Mouse (Mus musculus): ENCODE results near the gene Mst1r.

Mst1r gene

DNA sequence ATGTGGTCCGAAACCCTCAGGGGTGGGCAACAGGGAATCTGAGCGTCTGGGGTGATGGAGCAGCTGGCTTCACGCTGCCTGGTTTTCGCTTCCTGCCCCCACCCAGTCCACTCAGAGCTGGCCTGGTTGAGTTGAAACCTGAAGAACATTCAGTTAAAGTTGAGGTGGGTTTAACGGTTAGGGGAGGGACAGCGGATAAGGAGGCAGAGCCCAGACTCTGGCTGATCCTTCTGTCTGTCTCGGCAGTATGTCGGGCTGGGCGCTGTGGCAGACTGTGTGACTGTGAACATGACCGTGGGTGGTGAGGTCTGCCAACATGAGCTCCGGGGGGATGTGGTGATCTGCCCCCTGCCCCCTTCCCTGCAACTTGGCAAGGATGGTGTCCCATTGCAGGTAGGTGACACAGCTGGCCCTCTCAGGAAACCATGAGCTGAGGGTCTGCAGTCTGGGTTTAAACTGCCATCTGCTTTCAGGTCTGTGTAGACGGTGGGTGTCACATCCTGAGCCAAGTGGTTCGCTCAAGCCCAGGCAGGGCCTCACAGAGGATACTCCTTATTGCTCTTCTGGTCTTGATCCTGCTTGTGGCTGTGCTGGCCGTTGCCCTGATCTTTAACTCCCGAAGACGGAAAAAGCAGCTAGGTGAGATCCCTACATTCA, 8.2 kb downstream of the Mst1r start:
- DNase-seq (ENCODE audit: low spot score), result no peak

DNA sequence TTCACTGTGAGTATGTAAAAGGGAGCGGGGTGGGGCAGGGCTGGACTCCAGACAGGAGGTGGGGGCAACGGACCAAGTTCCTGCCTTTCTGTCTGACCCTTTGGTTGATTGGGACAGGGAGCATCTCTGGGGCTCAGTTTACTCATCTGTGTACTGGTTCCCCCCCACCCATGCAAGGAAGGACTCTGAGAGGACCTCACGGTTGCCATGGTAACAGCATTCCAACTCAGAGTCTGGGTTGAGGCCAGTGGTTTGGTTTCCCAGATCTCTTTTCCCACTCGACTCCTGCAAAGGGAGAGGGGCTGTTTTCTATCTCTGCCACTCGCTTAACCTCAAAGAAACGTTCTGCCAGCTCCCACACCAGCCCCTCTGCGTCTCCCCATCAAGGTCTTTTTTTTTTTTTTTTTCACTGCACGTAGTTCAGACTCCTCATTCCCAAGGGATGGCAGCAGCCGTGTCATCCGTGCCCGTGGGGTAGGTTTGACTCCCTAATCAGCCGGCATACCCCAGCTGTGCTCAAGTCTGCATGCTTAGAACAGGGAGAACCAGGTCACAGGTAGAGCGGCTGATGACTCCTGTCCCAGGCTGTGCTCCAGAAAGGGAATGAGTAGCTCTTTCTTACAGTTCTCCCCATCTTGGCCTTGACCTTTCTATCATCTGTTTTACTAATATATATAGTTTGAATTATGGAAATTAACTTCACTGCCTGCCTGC, 11.4 kb downstream of the Mst1r start:
- no peak for DNase-seq (ENCODE audit: low spot score)

DNA sequence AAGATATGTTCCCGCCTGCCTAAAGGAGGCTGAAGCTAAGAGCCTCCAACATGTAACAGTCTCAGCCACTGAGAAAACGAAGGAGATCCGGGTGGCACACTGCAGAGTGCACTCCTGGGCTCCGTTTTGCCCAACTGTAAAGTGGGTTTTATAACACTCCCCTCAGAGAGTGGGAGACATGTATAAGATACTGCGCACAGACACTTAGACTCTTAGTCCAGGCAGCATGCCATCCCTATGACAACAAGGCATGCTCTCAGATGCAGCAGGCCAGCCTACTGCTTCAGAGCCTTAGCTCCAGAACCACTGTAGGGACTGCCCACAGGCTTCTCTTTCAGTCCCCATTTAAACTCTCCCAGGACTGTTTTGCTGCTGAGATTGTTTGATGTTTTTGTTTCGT, 12.2 kb downstream of the Mst1r start:
- DNase-seq (ENCODE audit: low spot score), result no peak

GRCm38 (mm10) chr9:107919441-107919840, 12.8 kb downstream of the Mst1r start:
- no peak for DNase-seq (ENCODE audit: low spot score)

DNA sequence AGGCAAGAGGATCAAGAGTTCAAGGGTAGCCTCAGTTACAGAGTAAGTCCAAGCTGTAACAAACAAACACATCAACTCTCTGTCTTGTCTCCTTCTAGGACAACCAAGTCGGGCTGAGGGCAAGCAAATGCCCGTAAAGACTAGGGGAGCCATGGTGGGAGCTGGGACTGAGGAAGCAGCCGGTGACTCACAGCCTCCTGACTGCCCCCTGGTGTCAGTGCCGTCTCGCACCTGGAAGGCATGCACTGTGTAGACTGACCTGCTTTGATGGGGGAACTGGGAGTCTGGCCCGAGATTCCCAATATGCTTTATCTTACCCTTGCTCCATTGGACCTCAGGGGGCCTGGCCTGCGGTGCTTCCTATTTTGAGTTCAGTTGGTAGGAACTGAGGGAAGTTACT, 16.3 kb downstream of the Mst1r start:
- no peak for DNase-seq (ENCODE audit: low spot score)

- DNase-seq (ENCODE audit: low spot score), result no peak
Observed at GRCm38 (mm10) chr9:107923956-107924355, 17.3 kb downstream of the Mst1r start.

GRCm38 (mm10) chr9:107925251-107925650, 18.6 kb downstream of the Mst1r start:
- no peak for DNase-seq (ENCODE audit: low spot score)

DNA sequence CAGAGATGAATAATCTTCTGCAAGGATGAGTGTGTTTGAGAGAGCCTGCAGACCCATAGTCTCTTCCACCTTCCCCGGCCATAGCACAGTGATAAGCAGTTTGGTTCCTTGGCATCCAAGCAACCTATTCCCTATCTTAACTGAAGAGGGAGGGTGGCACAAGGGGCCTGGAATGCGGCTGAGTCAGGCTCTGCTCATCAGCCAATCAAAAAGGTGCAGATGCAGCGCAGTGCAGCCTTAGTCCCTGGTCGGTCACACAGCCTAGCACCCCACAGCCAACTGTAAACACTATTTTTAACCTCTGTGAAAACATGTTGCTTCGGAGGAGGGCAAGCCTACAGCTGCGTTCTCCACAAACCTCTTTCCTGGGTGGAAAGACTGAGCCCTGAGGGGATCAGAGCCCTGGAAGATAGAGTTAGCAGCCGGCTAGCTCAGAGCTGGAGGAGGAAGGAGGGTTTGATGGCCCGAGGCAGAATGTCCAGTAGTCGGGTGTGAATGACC, 20.3 kb downstream of the Mst1r start:
- DNase-seq (ENCODE audit: low spot score), result no peak

- no peak for DNase-seq (ENCODE audit: low spot score)
Observed at GRCm38 (mm10) chr9:107927749-107928148, 21.1 kb downstream of the Mst1r start.

GRCm38 (mm10) chr9:107928169-107928568, 21.5 kb downstream of the Mst1r start, which contains the start of gene Actl11:
Gene Actl11, plus strand, starts transcription at chr9:107928469.
- no peak for DNase-seq (ENCODE audit: low spot score)

- no peak for DNase-seq (ENCODE audit: low spot score)
Observed at GRCm38 (mm10) chr9:107932221-107932620, 25.5 kb downstream of the Mst1r start.

DNA sequence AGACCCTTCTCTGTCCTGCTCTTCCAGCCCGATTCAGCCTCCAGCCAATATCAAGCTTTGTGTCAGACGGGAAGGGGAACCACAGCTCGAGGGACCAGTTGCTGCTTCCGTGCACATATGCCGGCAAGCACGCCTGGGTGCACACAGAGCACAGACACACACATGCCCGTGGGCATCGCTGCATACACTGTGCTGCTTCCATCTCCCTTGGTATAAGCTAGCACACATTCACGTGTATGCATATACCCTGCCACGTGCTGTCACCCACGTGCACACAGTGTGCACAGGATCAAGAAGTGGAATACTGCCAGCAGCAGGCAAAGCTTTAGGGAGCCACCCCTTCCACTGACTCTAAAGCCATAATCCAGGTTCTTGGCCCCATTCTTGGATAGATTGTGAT, 27.5 kb downstream of the Mst1r start:
- DNase-seq (ENCODE audit: low spot score), result no peak

GRCm38 (mm10) chr9:107935374-107935773, 28.7 kb downstream of the Mst1r start, which contains the start of gene Camkv:
Gene Camkv, plus strand, starts transcription at chr9:107935674.
- no peak for DNase-seq (ENCODE audit: low spot score)

DNA sequence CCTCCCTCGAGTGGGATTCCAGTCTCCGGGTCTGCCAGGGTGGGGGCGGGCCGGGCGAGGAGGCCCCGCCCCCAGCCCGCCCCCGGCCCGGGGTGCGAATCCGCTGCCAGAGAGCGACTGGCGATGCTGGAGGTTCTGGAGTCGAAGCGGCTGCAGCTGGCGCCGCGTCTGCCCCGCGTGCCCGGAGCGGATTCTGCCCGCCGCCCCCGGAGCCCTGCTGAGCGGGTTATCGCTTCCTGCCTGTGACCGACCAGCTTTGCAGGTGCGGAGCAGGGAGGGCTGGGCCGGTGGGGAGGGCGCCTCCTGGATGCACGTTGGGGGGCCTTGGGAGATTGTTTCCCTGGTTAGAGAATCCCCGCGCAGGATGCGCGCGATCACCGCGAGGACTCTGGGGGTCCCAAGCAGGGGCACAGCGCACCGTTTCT, 29.1 kb downstream of the Mst1r start:
- DNase-seq (ENCODE audit: low spot score), result no peak

GRCm38 (mm10) chr9:107936215-107936822, 29.6 kb downstream of the Mst1r start:
- no peak for DNase-seq (ENCODE audit: low spot score)

- no peak for DNase-seq (ENCODE audit: low spot score)
Observed at GRCm38 (mm10) chr9:107936831-107937230, 30.2 kb downstream of the Mst1r start.

- no peak for DNase-seq (ENCODE audit: low spot score)
Observed at GRCm38 (mm10) chr9:107947241-107948194, 40.8 kb downstream of the Mst1r start.

- no peak for DNase-seq (ENCODE audit: low spot score)
Observed at GRCm38 (mm10) chr9:107949184-107949921, 42.7 kb downstream of the Mst1r start.

DNA sequence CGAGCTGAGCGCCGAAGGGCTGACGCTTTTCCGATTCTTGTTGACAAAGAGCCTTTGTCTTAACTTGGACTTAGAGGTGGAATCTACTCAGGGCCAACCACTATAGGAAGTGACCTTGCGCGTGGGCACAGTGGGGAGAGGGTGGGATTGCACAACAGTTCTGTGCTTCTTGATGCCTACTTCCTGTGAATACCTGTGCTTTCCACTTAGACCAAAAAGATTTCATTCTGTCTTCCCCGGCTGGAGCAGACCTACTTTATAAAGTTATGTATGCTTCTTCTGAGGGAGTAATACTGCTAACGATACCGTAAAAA, 43.2 kb downstream of the Mst1r start, which contains the start of gene Traip:
Traip (plus strand) TSS at position 215 of the 314 bp plus-strand sequence.
- no peak for DNase-seq (ENCODE audit: low spot score)

- DNase-seq (ENCODE audit: low spot score), result peak; percentile 70
Observed at GRCm38 (mm10) chr9:107950460-107951355, 44.0 kb downstream of the Mst1r start.
